Mouse (Mus musculus) forebrain, postnatal 0 days (tissue): Measurements from ENCODE around the gene Zcchc12. TPM values are rescaled to one million over a fixed set of nuclear protein-coding genes. Genes with fewer than 3 reads are reported as not detected.

Experiments used
- ATAC-seq: fragments of 200-750 bp; cut with Nextera tagmentation; 2 replicates; pipeline ENCODE4 v1.8.0; 2017; ENCODE audit warnings: mild to moderate bottlenecking, moderate library complexity
- DNase-seq: peaks from one replicate; pipeline ENCODE4 v3.0.0-alpha.2; 2015
- H3K27ac ChIP-seq: fragments of 300-500 bp; sonication (generic); 2 replicates; pipeline ENCODE4 v1.5.1; 2014; ENCODE audit warnings: low read depth, mild to moderate bottlenecking, antibody characterized with exemption, low read length, moderate library complexity, mixed read lengths
- H3K27me3 ChIP-seq: fragments of 300-500 bp; sonication (generic); 2 replicates; pipeline ENCODE4 v1.6.1; 2014; ENCODE audit warnings: mild to moderate bottlenecking, low read length, mixed read lengths; ENCODE audit not compliant: insufficient read depth
- H3K36me3 ChIP-seq: fragments of 300-500 bp; sonication (generic); 2 replicates; pipeline ENCODE4 v1.6.1; 2014; ENCODE audit warnings: mild to moderate bottlenecking, moderate library complexity; ENCODE audit not compliant: insufficient read depth
- H3K4me1 ChIP-seq: fragments of 300-500 bp; sonication (generic); 2 replicates; pipeline ENCODE4 v1.6.1; 2014; ENCODE audit warnings: antibody characterized with exemption; ENCODE audit not compliant: insufficient read depth
- H3K4me2 ChIP-seq: fragments of 300-500 bp; sonication (generic); 2 replicates; pipeline ENCODE4 v1.6.1; 2014; ENCODE audit warnings: low read depth, mild to moderate bottlenecking, moderate library complexity
- H3K4me3 ChIP-seq: fragments of 300-500 bp; sonication (generic); 2 replicates; pipeline ENCODE4 v1.5.1; 2014; ENCODE audit warnings: low read depth, low read length, mixed read lengths
- H3K9ac ChIP-seq: fragments of 300-500 bp; sonication (generic); 2 replicates; pipeline ENCODE4 v1.6.1; 2014; ENCODE audit warnings: mild to moderate bottlenecking
- H3K9me3 ChIP-seq: fragments of 300-500 bp; sonication (generic); 2 replicates; pipeline ENCODE4 v1.6.1; 2016; ENCODE audit warnings: low read length
- CTCF ChIP-seq: sonication (generic); IDR thresholded peaks from 2 replicates; pipeline ENCODE4 v1.5.1; 2016; ENCODE audit warnings: antibody characterized with exemption, control low read depth, low read depth
- WGBS: fragments of 180-500 bp; shearing (Covaris S2); extraction: QIAGEN DNeasy Blood & Tissue Kit; methylation state at CpG from one replicate; pipeline ENCODE4 v1.1.7; 2014; 5-methylcytosine and 5-hydroxymethylcytosine counted together
- polyA plus RNA-seq: library from polyadenylated mRNA; unstranded; fragments of >200 nt; fragmentation: Nextera tagmentation; extraction: Ambion mirVana; gene quantifications from 2 replicates; pipeline ENCODE4 v1.2.1, GENCODE M21; 2015
- total RNA-seq: library from RNA; depleted of rRNA; stranded (reverse); fragments of >200 nt; gene quantifications from 2 replicates; pipeline ENCODE4 v1.2.3, GENCODE M21; 2014

Zcchc12 gene
- total and polyA plus RNA-seq, 2 experiments from 2014 or later: 413 to 417 TPM

- Histone ChIP-seq H3K4me2 (no peak overlapping the region), H3K36me3 (no peaks in the 10 kb centered on the region), H3K27ac (peak overlapping the region; percentile 57; the same call in 1 of the 2 replicates), H3K4me1 (no peaks in the 10 kb centered on the region), H3K9me3 (no peaks in the 10 kb centered on the region), H3K4me3 (no peak overlapping the region), H3K27me3 (no peaks in the 10 kb centered on the region), H3K9ac (no peak overlapping the region)
- 24% methylated on average over 6 of the region's 6 CpGs for WGBS
- ATAC-seq: peak; percentile 92
- TF ChIP-seq CTCF: no peak
- DNase-seq: peak; percentile 38
Measured at GRCm38 (mm10) chrX:36186443-36186842, 9.3 kb upstream of the Zcchc12 start.

- ATAC-seq (peak; percentile 76), DNase-seq (peak; percentile 70)
- Histone ChIP-seq H3K9me3 (no peaks in the 10 kb centered on the region), H3K4me1 (no peaks in the 10 kb centered on the region), H3K4me3 (no peak overlapping the region), H3K4me2 (no peak overlapping the region), H3K27me3 (no peaks in the 10 kb centered on the region), H3K36me3 (no peaks in the 10 kb centered on the region), H3K27ac (peak overlapping the region; percentile 66), H3K9ac (no peak overlapping the region)
- WGBS: 22% methylated on average over 6 of the region's 6 CpGs
- no peak for TF ChIP-seq CTCF
Measured at GRCm38 (mm10) chrX:36193951-36194350, 1.8 kb upstream of the Zcchc12 start.

- H3K9ac ChIP-seq: no peak overlapping the region
- no peak overlapping the region for H3K4me3 ChIP-seq
- ATAC-seq (no peak), DNase-seq (no peak)
- H3K27ac ChIP-seq: no peak overlapping the region
- H3K4me2 ChIP-seq: no peak overlapping the region
- H3K27me3 ChIP-seq: no peaks in the 10 kb centered on the region
- 79% methylated on average over 2 of the region's 2 CpGs for WGBS
- no peak; the same call in 1 of the 2 replicates for TF ChIP-seq CTCF
- no peaks in the 10 kb centered on the region for H3K9me3 ChIP-seq
- H3K4me1 ChIP-seq: no peaks in the 10 kb centered on the region
- no peaks in the 10 kb centered on the region for H3K36me3 ChIP-seq
Measured at GRCm38 (mm10) chrX:36209554-36209953, 13.8 kb downstream of the Zcchc12 start.

- no peak for TF ChIP-seq CTCF
- H3K27me3 ChIP-seq: no peaks in the 10 kb centered on the region
- DNase-seq (no peak), ATAC-seq (no peak)
- no peaks in the 10 kb centered on the region for H3K36me3 ChIP-seq
- H3K4me2 ChIP-seq: no peak overlapping the region
- WGBS: 83% methylated on average over 3 of the region's 3 CpGs
- H3K27ac ChIP-seq: no peak overlapping the region
- no peaks in the 10 kb centered on the region for H3K4me1 ChIP-seq
- H3K9me3 ChIP-seq: no peaks in the 10 kb centered on the region
- no peak overlapping the region for H3K4me3 ChIP-seq
- no peak overlapping the region for H3K9ac ChIP-seq
Measured at GRCm38 (mm10) chrX:36211216-36211615, 15.5 kb downstream of the Zcchc12 start.

GRCm38 (mm10) chrX:36221366-36221765, 25.7 kb downstream of the Zcchc12 start:
- H3K4me3 ChIP-seq: no peak overlapping the region
- DNase-seq (no peak), ATAC-seq (no peak)
- TF ChIP-seq CTCF: peak; percentile 17; the same call in 1 of the 2 replicates
- H3K9ac ChIP-seq: no peak overlapping the region
- H3K4me1 ChIP-seq: no peaks in the 10 kb centered on the region
- WGBS: 50% methylated on average over 2 of the region's 2 CpGs
- H3K9me3 ChIP-seq: no peaks in the 10 kb centered on the region
- H3K27me3 ChIP-seq: no peaks in the 10 kb centered on the region
- no peaks in the 10 kb centered on the region for H3K36me3 ChIP-seq
- no peak overlapping the region for H3K27ac ChIP-seq
- H3K4me2 ChIP-seq: no peak overlapping the region

- Histone ChIP-seq H3K9ac (no peak overlapping the region), H3K27me3 (no peaks in the 10 kb centered on the region), H3K9me3 (no peaks in the 10 kb centered on the region), H3K4me3 (no peak overlapping the region), H3K4me1 (no peaks in the 10 kb centered on the region), H3K36me3 (no peaks in the 10 kb centered on the region), H3K4me2 (no peak overlapping the region), H3K27ac (no peak overlapping the region)
- TF ChIP-seq CTCF: peak; percentile 83
- ATAC-seq: peak; percentile 75
- WGBS: 26% methylated on average over 7 of the region's 7 CpGs
- DNase-seq: peak; percentile 82
Measured at GRCm38 (mm10) chrX:36225777-36226176, 30.1 kb downstream of the Zcchc12 start.

GRCm38 (mm10) chrX:36226577-36226976, 30.9 kb downstream of the Zcchc12 start:
- H3K9me3 ChIP-seq: no peaks in the 10 kb centered on the region
- DNase-seq: peak; percentile 56
- H3K4me2 ChIP-seq: no peak overlapping the region
- 51% methylated on average over 2 of the region's 2 CpGs for WGBS
- peak; percentile 48 for ATAC-seq
- H3K36me3 ChIP-seq: no peaks in the 10 kb centered on the region
- H3K27me3 ChIP-seq: no peaks in the 10 kb centered on the region
- H3K4me3 ChIP-seq: no peak overlapping the region
- no peak overlapping the region for H3K27ac ChIP-seq
- H3K4me1 ChIP-seq: no peaks in the 10 kb centered on the region
- no peak overlapping the region for H3K9ac ChIP-seq
- peak; percentile 68 for TF ChIP-seq CTCF
